Mouse (Mus musculus): ENCODE measurements around the gene Pla2g4d. TPM values are rescaled to one million over a fixed set of nuclear protein-coding genes. Genes with fewer than 3 reads are reported as not detected.

Gene Pla2g4d
- polyA plus RNA-seq, 1 experiment from 2014 or later, result not detected

DNA sequence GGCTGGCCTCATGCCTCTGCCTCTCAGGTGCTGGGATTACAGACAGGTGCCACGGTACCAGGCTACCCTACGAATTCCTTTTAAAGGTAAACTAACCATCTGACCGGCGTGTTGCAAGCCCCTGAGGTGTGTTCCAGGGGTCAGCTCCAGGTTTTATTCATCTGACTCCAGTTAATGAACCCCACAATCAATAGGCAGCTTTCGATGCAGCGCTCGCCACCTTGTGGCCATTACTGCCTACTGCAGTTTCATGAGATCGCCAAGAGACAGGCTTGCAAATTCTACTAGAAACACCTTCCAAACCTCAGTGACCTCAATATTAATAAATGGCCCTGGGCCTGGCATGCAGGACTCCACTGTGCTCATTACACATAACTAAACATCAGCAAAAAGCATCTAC lies 9.0 kb downstream of the Pla2g4d start:
- Histone ChIP-seq H3K36me3 (ENCODE audit: control insufficient read depth, insufficient read depth, low read length) (no peaks in the 10 kb centered on the region), H3K4me1 (ENCODE audit: control insufficient read depth, insufficient read depth, low read length) (no peaks in the 10 kb centered on the region), H3K9ac (replicated peaks; ENCODE audit: low read depth, low read length) (no peak overlapping the region), H3K27me3 (ENCODE audit: control insufficient read depth, insufficient read depth, low read length) (no peaks in the 10 kb centered on the region), H3K27ac (ENCODE audit: low read depth, low read length) (no peak overlapping the region), H3K9me3 (ENCODE audit: control insufficient read depth, low read length) (no peaks in the 10 kb centered on the region), H3K4me3 (ENCODE audit: low read depth, low read length) (no peak overlapping the region), H3K4me2 (ENCODE audit: low read depth, low read length) (no peak overlapping the region)
- ATAC-seq (ENCODE audit: low read depth), result no peak
- 18% methylated on average over 8 of the region's 8 CpGs for WGBS

DNA sequence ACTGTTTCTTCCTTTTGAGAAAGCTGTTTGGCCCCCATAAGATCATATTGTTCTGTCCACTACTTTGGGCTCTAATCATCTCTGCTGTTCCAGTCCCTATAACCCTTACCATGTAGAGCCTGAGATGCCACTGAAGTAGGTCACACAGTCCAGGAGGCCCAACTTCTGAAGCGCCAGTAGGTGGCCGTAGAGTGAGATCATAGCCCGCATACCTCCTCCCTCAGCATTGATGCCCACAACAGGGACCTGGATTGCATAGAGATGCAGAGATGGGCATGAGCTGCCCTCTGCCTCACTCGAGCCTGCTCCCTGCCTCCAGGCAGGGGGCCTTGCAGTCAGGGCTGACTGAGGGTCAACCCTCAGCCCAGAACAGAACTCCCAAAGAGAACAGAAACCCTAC lies 12.0 kb downstream of the Pla2g4d start:
- no peak overlapping the region for H3K27ac ChIP-seq (ENCODE audit: low read depth, low read length)
- no peaks in the 10 kb centered on the region for H3K9me3 ChIP-seq (ENCODE audit: control insufficient read depth, low read length)
- H3K4me3 ChIP-seq (ENCODE audit: low read depth, low read length), result no peak overlapping the region
- H3K4me2 ChIP-seq (ENCODE audit: low read depth, low read length), result no peak overlapping the region
- no peaks in the 10 kb centered on the region for H3K4me1 ChIP-seq (ENCODE audit: control insufficient read depth, insufficient read depth, low read length)
- ATAC-seq (ENCODE audit: low read depth), result no peak
- 85% methylated on average over 4 of the region's 4 CpGs for WGBS
- H3K27me3 ChIP-seq (ENCODE audit: control insufficient read depth, insufficient read depth, low read length), result no peaks in the 10 kb centered on the region
- no peak overlapping the region for H3K9ac ChIP-seq (replicated peaks; ENCODE audit: low read depth, low read length)
- no peaks in the 10 kb centered on the region for H3K36me3 ChIP-seq (ENCODE audit: control insufficient read depth, insufficient read depth, low read length)

DNA sequence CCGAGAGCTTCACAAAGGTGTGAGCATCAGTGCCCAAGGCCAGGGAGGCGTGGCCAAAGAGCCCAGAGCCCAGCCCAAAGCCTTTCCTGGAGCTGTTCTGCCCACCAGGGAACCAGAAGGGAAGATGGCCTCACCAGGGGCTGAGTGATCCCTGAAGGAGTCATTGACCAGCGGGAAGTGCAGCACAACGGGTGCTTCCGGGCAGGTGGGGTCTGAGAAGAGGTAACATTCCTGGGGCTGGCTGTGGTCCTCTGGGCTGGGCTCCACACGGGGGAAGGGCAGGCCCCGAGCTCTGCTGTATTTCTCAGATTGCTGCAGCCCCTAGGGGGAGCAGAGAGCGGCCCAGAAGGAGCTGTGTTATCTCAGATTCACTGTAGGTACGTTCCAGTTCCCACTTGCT lies 20.4 kb downstream of the Pla2g4d start:
- Histone ChIP-seq H3K9ac (replicated peaks; ENCODE audit: low read depth, low read length) (no peak overlapping the region), H3K36me3 (ENCODE audit: control insufficient read depth, insufficient read depth, low read length) (no peaks in the 10 kb centered on the region), H3K27ac (ENCODE audit: low read depth, low read length) (no peak overlapping the region), H3K4me3 (ENCODE audit: low read depth, low read length) (no peak overlapping the region), H3K4me1 (ENCODE audit: control insufficient read depth, insufficient read depth, low read length) (no peaks in the 10 kb centered on the region), H3K9me3 (ENCODE audit: control insufficient read depth, low read length) (no peaks in the 10 kb centered on the region), H3K27me3 (ENCODE audit: control insufficient read depth, insufficient read depth, low read length) (no peaks in the 10 kb centered on the region), H3K4me2 (ENCODE audit: low read depth, low read length) (no peak overlapping the region)
- 5% methylated on average over 9 of the region's 9 CpGs for WGBS
- ATAC-seq (ENCODE audit: low read depth), result no peak

DNA sequence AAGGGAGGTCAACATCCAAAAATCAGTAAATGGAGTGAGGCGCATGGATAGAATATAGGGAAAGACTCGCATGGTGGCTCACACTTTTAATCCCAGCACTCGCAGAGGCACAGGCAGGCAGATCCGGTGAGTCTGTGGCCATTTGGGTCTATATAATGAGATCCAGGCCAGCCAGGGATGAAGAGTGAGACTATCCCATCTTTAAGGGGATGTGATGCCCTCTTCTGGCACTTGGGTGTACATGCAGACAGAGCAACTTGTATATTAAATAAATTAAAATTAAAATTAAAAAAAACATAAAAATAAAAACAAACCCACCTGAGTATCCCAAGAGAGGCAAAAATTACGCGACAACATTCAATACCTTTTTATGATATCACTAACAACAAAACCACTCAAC lies 23.5 kb downstream of the Pla2g4d start:
- H3K36me3 ChIP-seq (ENCODE audit: control insufficient read depth, insufficient read depth, low read length), result no peaks in the 10 kb centered on the region
- no peaks in the 10 kb centered on the region for H3K9me3 ChIP-seq (ENCODE audit: control insufficient read depth, low read length)
- WGBS, result 78% methylated on average over 6 of the region's 6 CpGs
- no peaks in the 10 kb centered on the region for H3K4me1 ChIP-seq (ENCODE audit: control insufficient read depth, insufficient read depth, low read length)
- H3K9ac ChIP-seq (replicated peaks; ENCODE audit: low read depth, low read length), result no peak overlapping the region
- no peak for ATAC-seq (ENCODE audit: low read depth)
- no peak overlapping the region for H3K27ac ChIP-seq (ENCODE audit: low read depth, low read length)
- no peaks in the 10 kb centered on the region for H3K27me3 ChIP-seq (ENCODE audit: control insufficient read depth, insufficient read depth, low read length)
- H3K4me2 ChIP-seq (ENCODE audit: low read depth, low read length), result no peak overlapping the region
- H3K4me3 ChIP-seq (ENCODE audit: low read depth, low read length), result no peak overlapping the region

DNA sequence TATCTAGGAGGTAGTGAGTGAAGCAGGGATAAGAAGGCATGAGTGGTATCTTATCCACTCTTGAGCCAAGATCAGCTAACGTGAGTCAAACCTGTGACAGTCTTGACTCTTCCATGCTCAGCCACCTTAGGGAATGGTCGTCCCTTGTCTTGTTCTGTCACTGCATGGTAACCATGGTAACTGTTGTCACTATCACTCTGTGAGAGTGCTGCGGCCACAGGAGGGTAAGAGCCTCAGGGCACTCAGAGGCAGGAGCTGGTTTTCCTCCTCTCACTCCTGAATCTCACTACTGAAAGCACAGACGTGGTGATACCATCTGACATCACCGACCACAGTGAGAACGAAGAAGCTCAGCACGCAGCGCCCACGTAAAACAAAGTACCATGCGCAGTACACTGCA lies 24.1 kb downstream of the Pla2g4d start:
- Histone ChIP-seq H3K27me3 (ENCODE audit: control insufficient read depth, insufficient read depth, low read length) (no peaks in the 10 kb centered on the region), H3K9me3 (ENCODE audit: control insufficient read depth, low read length) (no peaks in the 10 kb centered on the region), H3K4me1 (ENCODE audit: control insufficient read depth, insufficient read depth, low read length) (no peaks in the 10 kb centered on the region), H3K4me3 (ENCODE audit: low read depth, low read length) (no peak overlapping the region), H3K9ac (replicated peaks; ENCODE audit: low read depth, low read length) (no peak overlapping the region), H3K36me3 (ENCODE audit: control insufficient read depth, insufficient read depth, low read length) (no peaks in the 10 kb centered on the region), H3K4me2 (ENCODE audit: low read depth, low read length) (no peak overlapping the region), H3K27ac (ENCODE audit: low read depth, low read length) (no peak overlapping the region)
- 59% methylated on average over 10 of the region's 10 CpGs for WGBS
- ATAC-seq (ENCODE audit: low read depth), result no peak

DNA sequence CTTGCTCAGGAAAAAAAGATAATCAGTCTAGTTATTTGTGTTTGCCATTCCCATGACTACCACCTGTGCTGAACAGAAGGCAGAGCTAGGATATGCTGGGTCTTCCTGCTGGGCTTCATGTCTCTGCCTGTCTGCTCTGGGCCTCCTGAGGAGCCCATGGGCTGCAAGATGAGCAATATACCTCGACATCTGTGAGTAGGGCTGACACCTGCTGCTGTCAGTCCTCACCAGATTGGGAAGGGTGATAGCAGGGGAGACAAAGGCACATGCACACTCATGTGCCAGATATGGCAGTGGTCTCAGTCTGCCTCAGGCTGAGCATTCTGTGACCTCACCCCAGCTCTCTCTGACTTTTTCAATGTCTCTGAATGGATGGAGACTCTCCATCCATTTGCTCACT lies 26.1 kb downstream of the Pla2g4d start:
- Histone ChIP-seq H3K4me3 (ENCODE audit: low read depth, low read length) (no peak overlapping the region), H3K9me3 (ENCODE audit: control insufficient read depth, low read length) (no peaks in the 10 kb centered on the region), H3K4me1 (ENCODE audit: control insufficient read depth, insufficient read depth, low read length) (no peaks in the 10 kb centered on the region), H3K27ac (ENCODE audit: low read depth, low read length) (no peak overlapping the region), H3K9ac (replicated peaks; ENCODE audit: low read depth, low read length) (no peak overlapping the region), H3K36me3 (ENCODE audit: control insufficient read depth, insufficient read depth, low read length) (no peaks in the 10 kb centered on the region), H3K4me2 (ENCODE audit: low read depth, low read length) (no peak overlapping the region), H3K27me3 (ENCODE audit: control insufficient read depth, insufficient read depth, low read length) (no peaks in the 10 kb centered on the region)
- no peak for ATAC-seq (ENCODE audit: low read depth)
- 17% methylated on average over 1 of the region's 1 CpGs for WGBS

DNA sequence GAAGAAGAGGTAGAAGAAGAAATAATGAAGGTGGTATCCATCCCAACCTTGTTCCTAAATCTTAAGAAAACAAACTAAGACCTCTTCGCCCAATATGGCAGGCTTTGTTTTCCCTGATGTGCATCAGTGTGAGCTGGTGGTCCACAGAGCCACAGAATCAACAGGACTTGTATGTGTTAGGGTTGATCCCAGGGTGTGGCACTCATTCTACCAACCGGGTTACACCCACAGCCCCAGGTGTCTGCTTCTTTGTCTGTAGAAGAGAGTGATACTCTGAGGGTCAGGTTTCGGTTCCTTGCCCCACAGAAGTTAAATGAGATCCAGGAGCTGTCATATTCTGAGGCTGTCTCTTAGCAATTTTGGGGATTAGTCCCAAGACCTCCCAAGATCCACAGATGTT lies 27.7 kb downstream of the Pla2g4d start:
- Histone ChIP-seq H3K27me3 (ENCODE audit: control insufficient read depth, insufficient read depth, low read length) (no peaks in the 10 kb centered on the region), H3K9ac (replicated peaks; ENCODE audit: low read depth, low read length) (no peak overlapping the region), H3K36me3 (ENCODE audit: control insufficient read depth, insufficient read depth, low read length) (no peaks in the 10 kb centered on the region), H3K4me1 (ENCODE audit: control insufficient read depth, insufficient read depth, low read length) (no peaks in the 10 kb centered on the region), H3K27ac (ENCODE audit: low read depth, low read length) (no peak overlapping the region), H3K4me3 (ENCODE audit: low read depth, low read length) (no peak overlapping the region), H3K4me2 (ENCODE audit: low read depth, low read length) (no peak overlapping the region), H3K9me3 (ENCODE audit: control insufficient read depth, low read length) (no peaks in the 10 kb centered on the region)
- 69% methylated on average over 3 of the region's 3 CpGs for WGBS
- ATAC-seq (ENCODE audit: low read depth), result no peak

DNA sequence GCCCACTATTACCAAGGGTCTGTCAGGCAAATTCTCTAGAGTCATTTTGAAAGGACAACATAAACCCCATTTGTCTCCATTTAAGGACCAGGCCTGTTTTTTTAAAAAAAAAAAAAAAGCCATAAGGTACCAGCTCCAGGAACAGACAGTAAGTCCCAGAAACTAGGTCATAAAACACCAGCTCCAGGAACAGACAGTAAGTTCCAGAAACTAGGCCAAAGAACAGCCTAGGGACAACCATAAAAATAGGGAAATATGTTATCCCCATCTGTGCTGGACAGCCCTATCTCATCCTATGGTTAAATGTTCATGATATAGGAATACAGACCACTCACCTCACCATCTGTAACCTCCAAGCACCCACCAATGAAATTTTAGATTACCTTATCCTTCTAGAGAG lies 32.7 kb downstream of the Pla2g4d start:
- Histone ChIP-seq H3K27ac (ENCODE audit: low read depth, low read length) (no peak overlapping the region), H3K4me1 (ENCODE audit: control insufficient read depth, insufficient read depth, low read length) (no peaks in the 10 kb centered on the region), H3K9ac (replicated peaks; ENCODE audit: low read depth, low read length) (no peak overlapping the region), H3K4me2 (ENCODE audit: low read depth, low read length) (no peak overlapping the region), H3K9me3 (ENCODE audit: control insufficient read depth, low read length) (no peaks in the 10 kb centered on the region), H3K36me3 (ENCODE audit: control insufficient read depth, insufficient read depth, low read length) (no peaks in the 10 kb centered on the region), H3K27me3 (ENCODE audit: control insufficient read depth, insufficient read depth, low read length) (no peaks in the 10 kb centered on the region), H3K4me3 (ENCODE audit: low read depth, low read length) (no peak overlapping the region)
- ATAC-seq (ENCODE audit: low read depth), result no peak

DNA sequence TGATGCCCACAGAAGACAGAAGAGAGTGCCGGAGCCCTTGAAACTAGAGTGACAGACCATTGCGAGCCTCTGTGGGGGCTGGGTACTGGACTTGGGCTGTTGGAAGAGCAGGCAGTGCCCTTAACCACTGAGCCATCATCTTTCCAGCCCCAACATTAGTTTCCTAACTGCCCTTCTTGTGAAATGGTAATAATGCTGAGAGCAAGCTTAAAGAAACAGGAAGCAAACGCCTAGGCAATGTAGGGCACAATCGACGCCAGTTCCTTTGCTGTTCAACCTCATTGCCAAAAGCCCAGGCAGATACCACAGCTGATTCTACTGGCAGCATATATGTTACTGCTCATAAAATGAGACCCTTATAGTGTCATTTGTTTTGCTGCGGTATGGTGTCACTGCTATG lies 36.4 kb downstream of the Pla2g4d start:
- 0 out of 2 replicates have a peak, but pooled peaks cover 2% of the 10 kb centered on the region for H3K27me3 ChIP-seq (ENCODE audit: control insufficient read depth, insufficient read depth, low read length)
- H3K9ac ChIP-seq (replicated peaks; ENCODE audit: low read depth, low read length), result no peak overlapping the region
- H3K9me3 ChIP-seq (ENCODE audit: control insufficient read depth, low read length), result no peaks in the 10 kb centered on the region
- H3K36me3 ChIP-seq (ENCODE audit: control insufficient read depth, insufficient read depth, low read length), result no peaks in the 10 kb centered on the region
- ATAC-seq (ENCODE audit: low read depth), result no peak
- no peak overlapping the region for H3K27ac ChIP-seq (ENCODE audit: low read depth, low read length)
- H3K4me3 ChIP-seq (ENCODE audit: low read depth, low read length), result no peak overlapping the region
- WGBS, result 93% methylated on average over 6 of the region's 6 CpGs
- H3K4me2 ChIP-seq (ENCODE audit: low read depth, low read length), result no peak overlapping the region
- H3K4me1 ChIP-seq (ENCODE audit: control insufficient read depth, insufficient read depth, low read length), result no peaks in the 10 kb centered on the region
